Mouse (Mus musculus) spleen, adult 18-20 months (tissue): ENCODE data around the gene Col23a1.
A peak's percentile ranks its signal among the peaks of the same experiment; 100 is the strongest.

Experiments used
- DNase-seq, 2 experiments: peaks; one replicate each; pipeline ENCODE4 v3.0.0; 2022; ENCODE audit warnings: mixed read lengths in 2 of 2

Gene Col23a1

GRCm38 (mm10) chr11:51289564-51290041 lies at the start of gene Col23a1:
Gene Col23a1, plus strand, starts transcription at chr11:51289920.
- DNase-seq, result peak; percentile 25 to 57

- no peak for DNase-seq
These were observed 46.8 kb upstream of the Col23a1 start for GRCm38 (mm10) chr11:51242897-51243296.

DNA sequence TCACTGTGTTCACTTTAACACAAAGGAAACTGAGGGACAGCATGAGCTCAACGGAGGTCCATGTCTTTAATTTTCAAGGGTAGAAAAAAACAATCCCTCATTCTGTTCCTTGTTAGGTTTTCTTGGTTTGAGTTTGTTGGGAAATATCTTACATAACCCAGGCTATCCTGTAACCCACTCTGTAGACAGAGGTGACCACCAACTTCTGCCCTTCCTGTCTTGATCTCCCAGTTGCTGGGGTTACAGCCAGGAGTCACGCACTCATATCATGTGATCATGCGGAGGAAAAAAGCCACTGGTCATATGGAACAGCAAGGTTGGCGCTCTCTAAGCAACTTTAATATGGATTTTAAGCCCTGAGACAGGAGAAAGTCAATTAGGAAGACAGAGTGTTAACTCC lies 32.7 kb upstream of the Col23a1 start:
- DNase-seq, result no peak

DNA sequence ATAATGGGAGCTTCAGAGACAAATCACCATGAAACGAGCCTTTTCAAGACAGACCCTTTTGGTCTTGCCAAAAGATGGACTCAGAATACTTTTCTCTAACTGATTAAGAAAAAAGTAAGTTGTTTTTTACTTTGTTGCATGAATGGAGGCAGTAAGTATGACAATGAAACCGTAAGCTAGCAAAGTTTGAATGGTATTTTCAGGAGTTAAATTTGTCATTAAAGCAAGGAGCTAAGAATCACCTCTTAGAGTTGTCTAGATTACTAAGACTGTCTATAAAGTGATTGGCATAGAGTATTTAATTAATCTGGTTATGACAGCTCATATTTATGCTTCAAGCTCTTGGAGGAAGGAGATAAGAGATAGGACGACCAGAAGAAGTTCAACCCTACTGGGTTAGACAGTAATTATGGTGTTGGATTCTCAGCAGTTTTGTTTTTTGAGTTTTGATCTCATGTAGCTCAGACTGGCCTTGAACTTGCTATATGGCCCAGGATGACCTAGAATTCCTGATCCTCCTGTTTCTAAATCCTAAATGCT lies 28.0 kb upstream of the Col23a1 start, which contains the start of gene Clk4:
Gene Clk4 (plus strand): TSS at position 51 of the 540 bp plus-strand sequence.
- no peak for DNase-seq

- DNase-seq, result peak; percentile 98 to 99
These were observed 27.1 kb upstream of the Col23a1 start, which contains the start of gene BC049762 for GRCm38 (mm10) chr11:51262342-51263285. Gene BC049762, minus strand, starts transcription at chr11:51263046.

GRCm38 (mm10) chr11:51263286-51263831 lies 26.4 kb upstream of the Col23a1 start:
- no peak for DNase-seq

DNA sequence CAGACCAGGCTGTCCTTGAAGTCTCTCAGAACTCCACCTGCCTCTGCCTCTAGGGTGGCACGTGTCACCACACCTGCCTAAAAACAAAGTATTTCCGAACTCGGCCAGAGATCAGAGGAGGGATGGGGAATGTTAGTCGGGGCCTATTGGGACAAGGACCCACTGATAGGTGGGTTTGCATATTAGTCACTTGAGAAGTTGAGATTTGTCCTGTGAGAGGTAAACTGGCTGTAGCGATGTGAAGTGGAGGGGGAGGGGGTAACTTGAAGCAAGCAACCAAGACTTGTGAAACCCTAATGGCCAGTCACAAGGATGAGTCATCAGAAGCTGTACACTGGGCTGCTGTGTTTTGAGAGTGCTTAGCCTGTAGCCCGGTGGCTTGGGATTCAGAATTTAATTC lies 25.4 kb upstream of the Col23a1 start:
- DNase-seq, result no peak

- no peak for DNase-seq
These were observed 24.4 kb upstream of the Col23a1 start for GRCm38 (mm10) chr11:51265326-51265725.

GRCm38 (mm10) chr11:51274418-51274817 lies 15.3 kb upstream of the Col23a1 start:
- DNase-seq, result no peak

GRCm38 (mm10) chr11:51290066-51290955 lies 591 bp downstream of the Col23a1 start:
- peak; percentile 9 to 28 for DNase-seq

GRCm38 (mm10) chr11:51293956-51294530 lies 4.3 kb downstream of the Col23a1 start:
- no peak for DNase-seq

GRCm38 (mm10) chr11:51295742-51296141 lies 6.0 kb downstream of the Col23a1 start:
- DNase-seq, result no peak

GRCm38 (mm10) chr11:51298691-51299090 lies 9.0 kb downstream of the Col23a1 start:
- no peak for DNase-seq

GRCm38 (mm10) chr11:51302396-51302795 lies 12.7 kb downstream of the Col23a1 start:
- no peak for DNase-seq

DNA sequence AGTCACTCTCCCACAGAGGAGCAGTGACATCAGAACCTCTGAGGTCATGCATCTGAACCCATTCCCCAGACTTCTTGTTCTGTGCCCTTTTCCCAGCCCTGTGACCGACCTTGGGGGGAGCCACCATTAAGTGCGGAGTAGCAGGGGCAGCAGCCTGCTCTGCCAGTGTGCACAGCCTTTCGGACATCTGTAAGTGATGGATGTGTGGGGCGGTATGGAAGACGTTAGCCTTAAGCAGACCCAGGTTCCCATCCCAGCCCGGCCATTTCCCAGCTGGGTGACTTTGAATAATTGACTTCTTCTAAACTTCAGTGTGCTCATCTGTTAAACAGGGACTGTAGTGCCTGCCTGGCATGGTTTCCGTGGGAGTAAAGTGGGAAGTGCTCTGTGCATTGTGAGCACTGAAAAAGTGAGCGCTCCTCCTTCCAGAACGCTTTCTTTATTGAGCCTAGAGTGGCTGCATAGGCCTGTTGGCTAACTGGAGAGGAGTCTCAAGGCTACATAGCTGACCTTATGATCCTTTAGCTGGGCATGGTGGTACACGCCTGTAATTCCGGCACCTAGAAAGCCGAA lies 14.3 kb downstream of the Col23a1 start:
- DNase-seq, result no peak

- no peak for DNase-seq
These were observed 18.6 kb downstream of the Col23a1 start for GRCm38 (mm10) chr11:51308306-51308705.

GRCm38 (mm10) chr11:51311846-51312245 lies 22.1 kb downstream of the Col23a1 start:
- no peak for DNase-seq

GRCm38 (mm10) chr11:51315991-51316810 lies 26.5 kb downstream of the Col23a1 start:
- no peak for DNase-seq

DNA sequence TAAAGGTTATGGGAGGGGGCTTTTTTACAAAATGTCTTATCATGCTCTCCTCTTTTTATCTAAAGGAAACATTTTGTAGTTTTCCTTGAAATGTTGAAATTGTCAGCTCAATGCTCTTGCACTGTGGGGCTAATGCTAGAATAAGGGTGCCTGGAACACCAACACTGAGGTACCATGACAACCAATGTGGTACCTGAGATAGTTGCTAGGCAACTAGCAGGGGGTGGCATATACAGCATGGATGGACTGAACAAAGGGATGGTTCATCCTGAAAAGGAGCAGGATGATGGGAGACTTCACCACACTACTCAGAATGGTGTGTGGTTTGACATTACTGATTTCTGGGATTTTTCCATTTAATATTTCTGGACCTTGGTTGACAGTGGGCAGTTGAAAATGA lies 30.9 kb downstream of the Col23a1 start:
- DNase-seq, result no peak

GRCm38 (mm10) chr11:51326908-51327307 lies 37.2 kb downstream of the Col23a1 start:
- DNase-seq, result no peak
